Mouse (Mus musculus): ENCODE data around the gene Kcnab1.

DNA sequence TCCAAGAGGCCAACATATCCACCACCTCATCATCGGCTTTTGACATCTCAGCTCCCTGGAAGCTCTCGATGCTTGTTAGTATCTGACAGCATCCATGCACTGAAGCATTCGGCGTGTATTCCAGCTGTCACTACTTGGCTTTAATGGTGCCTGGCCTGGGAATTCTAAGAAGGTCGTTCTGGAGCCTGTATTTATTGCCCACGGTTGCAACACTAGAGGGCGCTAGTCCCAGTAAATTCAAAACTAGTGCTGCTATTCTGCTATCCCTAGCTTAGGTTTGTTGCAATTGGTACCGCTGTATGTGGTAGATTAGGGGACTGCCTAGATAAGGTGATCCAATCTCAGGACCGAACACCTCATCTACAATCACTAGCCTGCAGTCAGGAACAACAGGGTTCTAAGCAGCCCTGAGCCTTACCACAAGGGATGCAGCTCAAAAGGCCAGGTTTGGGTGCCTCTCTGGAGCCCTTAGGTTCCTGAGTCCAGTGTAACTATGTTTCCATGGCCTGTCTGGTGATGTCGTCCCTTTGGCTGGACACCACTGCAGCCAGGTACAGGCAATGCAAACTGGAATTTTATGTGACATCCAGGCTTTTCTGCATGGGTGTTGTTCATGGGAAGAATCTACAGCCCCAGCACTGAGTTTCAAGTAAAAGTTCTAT, 208.8 kb downstream of the Kcnab1 start:
- no peak for TF ChIP-seq JUND (conservative IDR thresholded peaks at IDR 0.05; ENCODE audit: low read depth, low read length)
- no peak for TF ChIP-seq MYC (IDR thresholded peaks at IDR 0.05; ENCODE audit: low read depth, low read length)
